Mouse (Mus musculus) gastrocnemius, postnatal 10 days (tissue): ENCODE measurements around the gene Olfr329-ps. TPM values are rescaled to one million over a fixed set of nuclear protein-coding genes. Genes with fewer than 3 reads are reported as not detected.
A peak's percentile ranks its signal among the peaks of the same experiment; 100 is the strongest.
"Not testable (repeated sequence)": the region's sequence is repeated elsewhere in the genome, so short reads cannot be mapped to it uniquely, and the experiment has no call there.

ENCODE experiments used
- DNase-seq: peaks from one replicate; pipeline ENCODE4 v3.0.0; 2021; ENCODE audit warnings: mixed read lengths
- long read RNA-seq, 2 experiments: library from polyadenylated mRNA; stranded (forward); transcript quantifications; one replicate each; pipeline ENCODE4 v2.0.0; 2021
- total RNA-seq, 2 experiments: library from RNA; stranded (reverse); gene quantifications; 2 replicates each; pipeline ENCODE4 v1.2.3; 2021

Gene Olfr329-ps
- total RNA-seq = not detected
- long read RNA-seq, experiment 1 = 0 reads
- long read RNA-seq, experiment 2 = 0 reads

DNA sequence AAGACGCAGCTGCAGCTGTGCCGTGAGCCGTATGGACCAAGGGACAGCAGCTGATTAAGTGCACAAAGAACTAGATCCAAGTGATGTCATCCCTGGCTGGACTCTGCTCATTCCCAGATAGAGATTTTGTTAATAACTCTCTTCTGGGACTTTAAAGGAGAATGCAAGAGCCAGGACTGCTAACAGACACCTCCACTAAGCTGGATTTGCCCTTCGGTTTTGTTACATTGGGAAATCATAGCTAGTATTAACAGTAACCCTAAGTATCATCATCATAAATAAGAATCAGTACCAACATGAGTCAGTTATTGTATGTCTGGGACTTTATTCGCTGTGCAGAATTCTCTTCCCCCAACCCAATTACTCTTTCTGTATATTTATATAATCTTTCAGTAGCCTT is at the start of gene Olfr329-ps:
Gene Olfr329-ps, minus strand, starts transcription at position 101 of the 400 bp plus-strand sequence.
- no peak for DNase-seq

DNA sequence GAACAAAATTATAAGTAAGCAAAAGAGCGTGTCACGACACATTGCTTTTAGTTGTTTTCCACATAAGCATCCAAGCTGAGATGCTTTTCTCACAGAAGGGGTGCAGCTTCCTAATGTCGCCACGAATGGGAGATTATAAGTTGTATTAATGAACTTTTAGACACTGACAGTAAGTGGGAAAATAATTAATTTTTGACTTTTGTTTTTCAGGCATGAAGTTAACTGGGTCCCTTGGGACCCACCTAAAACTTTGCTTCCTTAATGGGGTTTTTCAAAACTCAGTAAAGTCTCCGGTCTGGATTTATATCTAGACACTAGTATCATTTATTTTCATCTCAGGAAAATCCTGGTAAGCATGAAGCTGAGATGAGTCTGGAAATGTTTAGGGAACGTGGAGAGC is 48.6 kb upstream of the Olfr329-ps start, which contains the start of gene Olfr324:
Gene Olfr324, plus strand, starts transcription at position 301 of the 400 bp plus-strand sequence.
- no peak for DNase-seq

DNA sequence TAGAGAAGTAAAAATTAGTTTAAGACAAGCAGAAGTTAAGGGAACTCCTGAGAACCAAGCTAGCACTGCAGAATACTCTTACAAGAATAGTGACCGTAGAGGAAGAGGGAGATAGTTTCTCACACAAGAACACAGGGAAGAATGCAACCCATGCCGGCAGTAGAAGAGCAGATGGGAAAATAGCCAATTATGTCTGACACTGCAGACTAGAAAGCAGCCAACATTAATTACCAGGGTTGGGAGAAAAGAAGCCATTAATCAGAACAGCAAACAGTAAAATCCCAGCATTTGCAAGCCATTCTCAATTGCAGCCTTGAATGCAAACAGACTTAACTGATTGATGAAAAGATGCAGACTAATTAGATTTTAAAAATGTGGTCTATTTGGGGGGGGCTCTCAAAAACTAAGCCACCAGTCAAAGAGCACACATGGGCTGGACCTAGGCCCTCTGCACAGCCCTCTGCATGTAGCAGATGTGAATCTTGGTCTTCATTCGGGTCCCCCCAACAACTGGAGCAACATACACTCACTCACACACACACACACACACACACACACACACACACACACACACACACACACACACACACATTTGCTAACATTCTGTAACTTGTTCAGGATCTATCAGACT is 42.5 kb upstream of the Olfr329-ps start:
- DNase-seq = no peak

DNA sequence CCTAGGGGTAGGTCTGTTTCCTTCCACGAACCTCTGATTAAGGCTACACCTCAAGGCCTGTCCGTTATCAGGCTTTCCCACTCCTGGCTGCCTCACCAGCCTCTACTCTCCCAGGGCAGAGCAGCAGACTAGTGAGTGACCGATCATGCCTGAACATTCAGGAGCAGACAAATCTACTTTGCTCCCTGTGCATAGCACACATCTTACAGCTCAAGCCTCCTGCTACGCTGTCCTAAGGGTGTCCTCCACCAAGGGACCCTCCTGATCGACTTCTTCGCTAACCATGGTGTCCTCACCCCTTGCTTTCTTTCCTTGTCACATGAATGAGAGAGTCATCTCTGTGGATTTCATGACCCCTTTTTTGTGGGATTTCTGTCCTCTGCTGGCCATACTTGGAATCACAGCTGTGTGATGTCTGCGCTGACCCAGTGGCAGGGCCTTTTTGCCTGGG is 41.7 kb upstream of the Olfr329-ps start:
- peak; percentile 60 for DNase-seq

DNA sequence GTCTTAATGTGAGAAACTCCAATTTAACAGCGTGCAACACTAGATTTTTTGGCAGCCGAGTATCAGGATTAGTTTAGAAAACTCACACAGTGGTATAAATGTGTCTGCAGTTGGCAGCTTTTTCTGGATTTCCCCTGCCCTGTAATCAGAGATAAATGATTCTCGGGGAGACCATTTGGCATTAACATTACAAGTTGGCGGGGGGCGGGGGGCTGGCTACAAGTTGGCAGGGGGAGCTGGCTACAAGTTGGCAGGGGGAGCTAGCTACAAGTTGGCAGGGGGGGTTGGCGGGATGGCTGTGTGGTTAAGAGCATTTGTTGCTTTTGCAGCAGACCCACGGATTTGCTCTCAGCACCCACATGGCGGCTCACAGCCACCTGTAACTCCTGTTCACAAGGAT is 32.4 kb upstream of the Olfr329-ps start:
- no peak for DNase-seq

DNA sequence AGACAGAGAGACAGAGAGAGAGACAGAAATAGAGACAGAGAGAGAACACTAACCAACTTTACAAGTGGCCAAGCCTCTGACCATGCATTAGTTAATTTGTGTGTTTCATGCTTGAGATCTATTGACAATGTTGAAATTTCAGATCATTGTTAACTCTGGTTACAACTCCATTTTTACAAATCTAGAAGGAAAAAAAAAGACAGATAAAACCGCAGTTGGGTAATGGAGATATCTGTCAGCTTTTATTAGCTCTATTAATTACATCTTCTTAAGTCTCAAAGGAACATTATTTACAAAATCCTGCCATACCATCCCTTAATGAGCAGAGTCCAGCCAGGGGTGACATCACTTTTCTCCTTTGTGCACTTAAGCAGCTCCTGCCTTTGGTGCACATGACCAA is 31.2 kb upstream of the Olfr329-ps start, which contains the start of gene Olfr325:
Gene Olfr325, plus strand, starts transcription at position 301 of the 400 bp plus-strand sequence.
- DNase-seq = no peak

DNA sequence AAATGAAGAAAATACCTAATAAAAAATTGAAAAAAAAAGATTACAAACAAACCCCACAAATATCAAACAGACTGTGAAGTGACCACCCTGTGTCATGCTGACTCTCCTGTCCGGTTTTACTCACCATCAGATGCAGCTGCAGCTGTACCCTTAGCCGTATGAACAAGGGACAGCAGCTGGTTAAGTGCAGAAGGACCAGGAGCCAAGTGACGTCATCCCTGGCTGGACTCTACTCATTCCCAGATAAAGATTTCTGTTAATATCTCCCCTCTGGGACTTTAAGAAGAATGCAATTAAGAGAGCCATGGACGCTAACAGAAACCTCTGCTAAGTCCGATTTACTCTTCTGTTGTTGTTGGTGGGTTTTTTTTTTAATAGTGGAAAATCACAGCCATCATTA is 24.2 kb upstream of the Olfr329-ps start, which contains the start of gene Olfr224:
Gene Olfr224, minus strand, starts transcription at position 149 of the 400 bp plus-strand sequence.
- peak; percentile 45 for DNase-seq

DNA sequence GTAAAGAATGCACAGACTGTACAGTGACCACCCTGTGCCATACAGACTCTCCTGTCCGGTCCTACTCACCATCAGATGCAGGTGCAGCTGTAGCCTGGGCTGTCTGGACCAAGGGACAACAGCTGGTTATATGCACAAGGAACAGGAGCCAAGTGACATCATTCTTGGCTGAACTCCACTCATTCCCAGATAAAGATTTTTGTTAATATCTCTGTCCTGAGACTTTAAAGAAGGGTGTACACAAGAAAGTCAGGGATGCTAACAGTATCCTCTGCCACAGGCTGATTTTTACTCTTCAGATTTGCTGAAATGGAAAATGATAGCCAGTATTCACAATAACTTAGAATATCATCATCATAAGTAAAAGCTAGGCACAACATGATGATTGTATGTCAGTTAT is 9.3 kb upstream of the Olfr329-ps start, which contains the start of gene Olfr328:
Gene Olfr328, minus strand, starts transcription at position 101 of the 400 bp plus-strand sequence.
- DNase-seq = peak; percentile 26

DNA sequence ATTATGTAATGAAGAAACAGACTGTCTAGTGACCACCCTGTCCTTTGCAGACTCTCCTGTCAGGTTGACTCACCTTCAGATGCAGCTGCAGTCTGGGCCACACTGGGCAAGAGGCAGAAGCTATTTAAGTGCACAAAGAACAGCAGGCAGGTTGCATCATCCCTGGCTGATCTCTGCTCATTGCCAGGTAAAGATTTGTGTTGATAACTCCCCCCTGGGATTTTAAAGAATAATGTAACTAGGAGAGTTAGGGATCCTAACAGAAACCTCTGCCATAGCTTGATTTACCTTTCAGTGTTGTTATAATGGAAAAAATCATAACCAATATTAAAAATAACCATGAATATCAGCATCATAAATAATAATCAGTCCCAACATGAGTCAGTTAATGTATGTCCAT is 11.5 kb downstream of the Olfr329-ps start, which contains the start of gene Olfr330:
Gene Olfr330, minus strand, starts transcription at position 101 of the 400 bp plus-strand sequence.
- not testable (repeated sequence) for DNase-seq

DNA sequence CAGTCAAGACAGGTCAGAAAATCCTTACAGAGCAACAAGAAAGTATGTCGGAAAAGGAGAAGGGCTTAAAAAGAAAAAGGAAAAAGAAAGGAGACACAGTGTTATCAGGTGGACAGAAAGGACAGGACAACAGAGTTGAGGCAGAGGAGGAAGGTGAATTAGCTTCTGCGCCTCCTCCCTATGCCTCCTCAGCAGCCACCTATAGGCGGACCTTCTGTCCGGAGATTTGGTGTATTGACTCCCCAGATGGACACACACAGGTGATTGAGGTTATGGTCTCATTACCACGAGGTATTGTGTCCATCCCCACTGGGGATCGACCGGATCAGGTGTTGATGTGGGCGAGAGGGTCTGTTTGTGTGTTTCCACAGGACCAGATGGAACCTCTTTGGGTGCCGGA is 26.5 kb downstream of the Olfr329-ps start:
- DNase-seq = peak; percentile 12

DNA sequence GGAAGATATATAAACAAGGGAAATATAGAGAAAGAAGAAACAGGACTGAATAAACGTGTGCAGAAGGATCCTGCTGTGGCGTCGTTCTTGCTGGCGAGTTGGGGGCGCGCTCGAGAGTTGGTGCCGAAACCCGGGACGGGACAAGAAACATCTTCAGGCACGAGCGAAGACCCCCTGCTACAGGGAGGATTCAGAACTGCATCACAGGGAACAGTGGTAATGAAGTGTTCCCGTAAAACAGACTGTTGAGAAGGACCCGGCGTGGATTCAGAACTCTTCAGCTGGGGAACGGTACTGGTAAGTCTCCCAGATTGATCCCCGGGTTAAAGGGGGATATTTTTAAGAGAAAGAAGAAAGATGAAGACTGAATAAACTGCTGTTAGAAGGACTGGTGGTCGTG is 27.3 kb downstream of the Olfr329-ps start:
- peak; percentile 75 for DNase-seq

DNA sequence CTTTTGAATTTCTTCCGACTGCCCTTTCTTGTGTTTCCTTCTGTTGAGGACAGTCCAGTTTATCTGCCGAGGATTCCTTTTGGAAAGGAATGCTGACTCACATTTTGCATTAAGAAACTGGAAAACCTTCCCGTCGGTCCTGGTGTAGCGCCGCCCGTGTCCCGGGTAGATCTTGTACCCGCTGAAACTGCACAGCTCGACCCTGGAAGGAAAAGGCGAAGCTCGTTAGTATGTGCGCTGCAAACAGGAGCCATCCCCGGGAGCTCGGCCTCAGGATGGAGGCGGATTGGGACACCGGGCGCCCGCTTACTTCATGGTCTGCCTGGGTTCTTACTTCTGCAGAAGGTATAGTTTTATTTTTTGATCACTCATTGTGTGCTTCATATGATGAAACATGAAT is 37.2 kb downstream of the Olfr329-ps start:
- not testable (repeated sequence) for DNase-seq

DNA sequence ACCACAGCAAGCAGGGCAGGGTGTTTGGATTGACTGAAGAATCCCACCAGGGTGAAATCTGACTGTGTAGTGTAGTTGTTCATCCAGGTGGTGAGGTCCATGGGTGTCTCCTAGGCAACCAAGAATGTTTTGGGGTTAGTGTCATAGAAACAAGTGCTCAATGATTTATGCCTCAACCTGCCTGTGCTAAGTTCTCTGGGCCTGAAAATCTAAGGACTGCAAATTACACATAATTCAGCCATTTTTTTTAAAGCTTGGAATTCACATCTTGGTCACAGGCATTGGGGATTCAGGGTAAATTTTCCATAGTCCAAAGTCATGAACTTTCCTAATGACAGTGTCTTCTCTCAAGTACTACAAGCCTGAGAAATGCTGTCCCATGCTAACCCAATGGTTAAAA is 43.8 kb downstream of the Olfr329-ps start, which contains the start of gene Olfr331:
Gene Olfr331, minus strand, starts transcription at position 101 of the 400 bp plus-strand sequence.
- DNase-seq = not testable (repeated sequence)

DNA sequence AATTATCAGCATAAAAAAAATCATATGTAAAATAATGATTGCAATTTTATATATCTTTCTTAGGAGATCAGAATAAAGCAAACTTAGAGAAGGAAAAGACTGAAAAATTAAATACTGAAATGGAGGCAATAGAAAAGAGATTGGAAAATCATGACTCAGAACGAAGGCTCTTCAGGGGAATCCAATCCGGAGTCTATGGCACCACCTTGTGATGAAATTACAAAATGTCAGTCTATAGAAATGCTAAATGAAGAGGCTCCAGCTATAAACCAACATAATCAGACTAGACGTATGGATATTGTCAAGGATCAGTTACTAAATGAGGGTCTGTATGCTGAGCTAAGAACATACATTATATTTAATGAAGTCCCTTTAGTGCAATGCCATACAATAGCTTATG is 46.9 kb downstream of the Olfr329-ps start:
- DNase-seq = no peak

DNA sequence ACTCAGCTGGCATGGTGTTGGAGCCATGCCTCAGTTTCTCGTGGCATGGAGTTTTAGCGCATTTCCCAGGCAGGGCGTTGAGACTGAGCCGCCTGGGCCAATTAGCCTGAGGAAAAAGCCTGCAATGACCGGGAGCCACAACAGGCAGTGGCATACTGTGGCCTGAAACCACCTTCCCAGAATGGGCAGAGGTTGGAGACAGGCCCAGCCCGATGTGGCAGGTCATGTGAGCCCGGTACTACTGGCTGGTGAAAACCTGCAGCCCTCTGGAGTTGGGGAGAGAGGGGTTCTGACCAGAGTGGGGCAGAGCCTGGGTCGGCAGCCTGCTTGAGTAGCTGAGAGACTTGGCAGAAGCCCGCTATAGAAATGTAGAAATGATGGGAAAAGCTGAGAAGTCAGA is 47.5 kb downstream of the Olfr329-ps start:
- no peak for DNase-seq

DNA sequence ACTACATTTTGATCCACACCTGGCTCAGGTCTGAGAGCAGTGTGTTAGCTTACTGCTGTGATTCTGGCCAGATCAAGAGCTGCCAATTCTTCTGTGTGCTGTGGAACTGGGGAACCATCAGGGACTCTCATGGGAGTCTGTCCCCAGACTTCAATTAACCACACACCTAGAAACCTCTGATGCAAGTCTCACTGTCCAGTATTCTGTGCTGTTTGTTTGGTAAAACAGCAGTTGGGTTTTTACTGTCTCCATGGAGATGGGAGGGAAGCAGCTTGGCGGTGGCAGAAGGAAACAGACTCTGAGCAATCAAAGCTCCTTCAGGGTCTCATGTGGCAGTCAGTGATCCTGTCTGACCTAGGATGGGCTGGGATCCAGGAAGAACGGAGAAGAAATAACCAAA is 53.8 kb downstream of the Olfr329-ps start, which contains the start of gene Olfr332:
Gene Olfr332, minus strand, starts transcription at position 101 of the 400 bp plus-strand sequence.
- DNase-seq = no peak

Other genes with a start within 250 kb of the Olfr329-ps start
- 1 to 10 TPM; 3.5 to 5.3 TPM for gene Zfp692, start 239.4 kb downstream of the Olfr329-ps start, total RNA-seq
- 10 to 100 TPM; 31.0 to 41.3 TPM for gene Zfp672, start 216.1 kb downstream of the Olfr329-ps start, total RNA-seq
- 10 to 100 TPM; 28.0 to 30.3 TPM for gene Sh3bp5l, start 215.7 kb downstream of the Olfr329-ps start, total RNA-seq
- gene Lypd8, start 167.4 kb downstream of the Olfr329-ps start, total RNA-seq = not detected
- gene 1810065E05Rik, start 125.3 kb downstream of the Olfr329-ps start, total RNA-seq = not detected
- not detected for gene Gm12253, start 113.9 kb downstream of the Olfr329-ps start, total RNA-seq
- gene Lypd9, start 93.5 kb downstream of the Olfr329-ps start, total RNA-seq = not detected
- not detected for gene Olfr30, start 84.2 kb downstream of the Olfr329-ps start, total RNA-seq
- not detected for gene Olfr332, start 53.9 kb downstream of the Olfr329-ps start, total RNA-seq
- gene Olfr331, start 43.9 kb downstream of the Olfr329-ps start, total RNA-seq = not detected
- gene Olfr330, start 11.6 kb downstream of the Olfr329-ps start, total RNA-seq = not detected
- gene Olfr328, start 9.2 kb upstream of the Olfr329-ps start, total RNA-seq = not detected
- not detected for gene Olfr224, start 24.1 kb upstream of the Olfr329-ps start, total RNA-seq
- not detected for gene Olfr325, start 31.3 kb upstream of the Olfr329-ps start, total RNA-seq
- not detected for gene Olfr324, start 48.7 kb upstream of the Olfr329-ps start, total RNA-seq
- gene 2210407C18Rik, start 69.7 kb upstream of the Olfr329-ps start, total RNA-seq = not detected
- not detected for gene Olfr323, start 84.1 kb upstream of the Olfr329-ps start, total RNA-seq
- under 1 TPM in 1 of 2 experiments, not detected in 1; 0.27 TPM for gene Trim58, start 94.0 kb upstream of the Olfr329-ps start, total RNA-seq
- gene Olfr322, start 112.4 kb upstream of the Olfr329-ps start, total RNA-seq = not detected
- not detected for gene Olfr320, start 134.7 kb upstream of the Olfr329-ps start, total RNA-seq
- gene Olfr319, start 152.7 kb upstream of the Olfr329-ps start, total RNA-seq = not detected
- gene Olfr318, start 177.6 kb upstream of the Olfr329-ps start, total RNA-seq = not detected
- not detected for gene Olfr317, start 192.8 kb upstream of the Olfr329-ps start, total RNA-seq
- not detected for gene Olfr316, start 206.3 kb upstream of the Olfr329-ps start, total RNA-seq
- not detected for gene Olfr315, start 226.8 kb upstream of the Olfr329-ps start, total RNA-seq
- gene Olfr314, start 236.5 kb upstream of the Olfr329-ps start, total RNA-seq = not detected